Mouse (Mus musculus): Measurements from ENCODE around the gene Glipr1l3.
"Not testable (repeated sequence)": the region's sequence is repeated elsewhere in the genome, so short reads cannot be mapped to it uniquely, and the experiment has no call there.

Gene Glipr1l3

DNA sequence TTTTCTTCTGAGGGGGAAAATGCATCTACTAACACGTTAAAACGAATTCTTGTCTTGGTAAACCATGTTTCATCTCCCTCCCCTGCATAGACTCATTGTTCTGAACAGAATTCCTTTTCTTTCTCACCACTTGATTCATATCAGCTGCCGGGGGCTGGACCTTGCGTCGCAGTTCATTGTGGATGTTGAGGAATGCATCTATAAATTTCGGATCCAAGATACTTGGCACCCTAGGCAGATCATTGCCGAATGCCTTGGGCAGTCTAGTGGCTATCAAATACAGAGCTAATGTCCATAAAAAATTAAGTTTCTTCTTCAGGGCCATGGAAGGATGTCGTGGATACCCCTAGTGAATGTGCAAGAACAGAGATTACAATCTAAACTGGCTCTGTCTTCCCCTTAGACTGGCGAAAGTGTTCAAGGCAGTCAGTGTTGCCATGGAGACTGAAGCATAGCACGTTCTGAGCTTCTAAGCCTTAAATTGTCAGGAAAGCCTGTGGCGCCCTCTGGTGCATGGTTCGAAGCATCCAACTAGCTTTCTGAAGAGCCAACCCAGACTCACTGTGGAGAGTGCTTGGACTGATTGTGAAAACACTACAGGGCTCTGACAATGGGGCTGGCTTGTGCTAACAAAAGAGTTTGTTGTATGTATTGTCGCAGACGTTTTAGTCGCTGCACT is at the start of gene Glipr1l3:
Gene Glipr1l3, minus strand, starts transcription at position 446 of the 679 bp plus-strand sequence.
- peak; percentile 77 for DNase-seq

DNA sequence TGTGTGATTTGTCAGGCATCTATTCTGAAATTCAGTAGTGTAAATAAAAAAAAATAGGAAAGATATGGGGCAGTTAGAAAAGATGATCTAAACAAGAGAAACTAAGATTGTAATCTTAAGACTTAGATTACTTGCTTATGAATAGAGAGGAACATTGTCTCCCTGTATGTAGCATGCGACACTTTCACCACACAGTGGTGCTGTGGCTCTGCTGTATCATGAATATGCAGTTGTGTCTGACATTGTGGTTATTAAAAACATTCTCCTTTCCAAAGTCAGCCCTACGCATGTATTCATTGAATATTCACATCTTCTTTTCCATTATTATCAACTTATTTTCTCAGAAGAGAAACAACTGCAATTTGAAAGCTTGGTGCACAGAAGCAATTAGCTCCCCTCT is 43.3 kb upstream of the Glipr1l3 start:
- peak; percentile 14 for DNase-seq

DNA sequence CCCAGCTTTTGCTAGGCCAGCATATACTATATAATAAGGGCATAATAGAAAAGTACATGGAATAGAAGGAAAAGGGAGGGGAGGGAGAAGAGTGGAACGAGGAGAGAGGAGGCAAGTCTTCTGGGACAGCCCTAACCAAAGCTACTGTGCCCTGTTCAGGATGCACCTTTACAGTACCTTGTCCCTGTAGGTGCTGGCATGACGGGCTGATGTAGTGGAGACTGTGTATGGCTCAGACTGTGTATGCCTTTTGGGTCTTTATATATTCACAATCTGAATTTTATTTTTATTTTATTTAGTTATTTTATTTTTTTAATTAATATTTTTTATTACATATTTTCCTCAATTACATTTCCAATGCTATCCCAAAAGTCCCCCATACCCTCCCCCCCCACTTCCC is 33.8 kb upstream of the Glipr1l3 start:
- not testable (repeated sequence) for DNase-seq

DNA sequence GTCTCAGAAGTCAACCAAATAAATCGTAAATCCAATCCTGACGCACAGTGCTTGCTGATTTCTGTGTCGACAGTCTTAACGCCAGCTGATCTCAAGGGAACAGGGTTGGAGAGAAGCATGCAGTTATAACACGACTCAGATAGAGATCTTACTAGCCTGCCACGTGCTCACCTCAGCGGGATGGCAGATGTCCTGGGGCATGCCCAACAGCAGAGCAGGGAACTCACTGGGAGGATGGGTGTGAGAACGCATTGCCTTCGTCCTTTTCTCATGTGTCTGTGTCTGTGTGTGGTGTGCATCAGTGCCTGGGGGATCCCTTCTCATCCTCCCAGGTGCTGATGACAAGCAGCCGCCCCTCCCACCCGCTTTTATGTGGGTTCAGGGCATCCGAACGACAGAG is 16.9 kb upstream of the Glipr1l3 start:
- DNase-seq: not testable (repeated sequence)

DNA sequence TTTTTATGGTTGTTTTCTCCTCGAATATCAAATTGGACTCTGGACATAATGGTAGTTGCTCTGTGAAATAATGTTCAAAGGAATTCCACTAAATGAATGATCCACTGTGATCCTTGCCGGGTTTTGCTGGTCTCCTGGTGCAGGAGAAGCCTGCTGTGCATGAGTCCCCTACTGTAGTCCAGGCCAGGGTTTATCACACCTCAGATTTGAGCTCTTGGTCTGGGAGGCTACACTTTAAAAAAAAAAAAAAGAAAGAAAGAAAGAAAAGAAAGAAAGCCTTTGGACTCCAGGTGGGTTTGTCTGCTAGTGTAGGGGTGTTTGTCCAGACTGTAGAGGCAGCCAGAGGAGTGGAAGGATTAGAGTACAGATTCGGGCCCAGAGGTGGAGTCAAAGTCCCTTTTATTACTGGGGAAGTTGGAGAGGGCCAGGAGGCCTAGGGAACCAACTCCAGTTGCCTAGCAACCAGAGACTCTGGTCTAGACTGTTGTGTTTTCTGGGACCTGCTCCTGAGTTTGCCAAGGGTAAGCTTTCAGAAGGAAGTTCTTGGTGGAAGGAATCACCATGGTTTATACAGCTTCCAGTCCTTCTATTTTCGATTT is 3.1 kb upstream of the Glipr1l3 start, which contains the start of gene Caps2:
Gene Caps2, plus strand, starts transcription at position 454 of the 599 bp plus-strand sequence.
- DNase-seq: peak; percentile 25

DNA sequence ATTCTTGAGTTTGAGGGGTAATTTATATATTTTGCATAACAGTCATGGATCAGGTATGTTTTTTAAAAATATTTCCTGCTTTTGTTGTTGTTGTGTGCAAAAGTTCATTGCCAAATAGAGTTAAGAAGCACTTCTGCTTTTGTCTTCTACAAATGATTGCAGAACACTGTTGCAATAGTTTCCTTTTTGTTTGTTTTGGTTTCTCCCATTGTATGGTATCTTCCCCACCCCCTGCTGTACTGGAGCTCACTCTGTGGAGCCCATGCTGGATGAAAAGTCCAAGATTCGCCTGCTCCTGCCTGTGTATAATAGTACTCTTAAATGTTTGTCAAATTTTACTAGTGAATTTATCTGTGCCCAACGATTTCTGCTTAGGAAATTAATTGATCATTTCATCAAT is 20.3 kb downstream of the Glipr1l3 start:
- DNase-seq: peak; percentile 2

DNA sequence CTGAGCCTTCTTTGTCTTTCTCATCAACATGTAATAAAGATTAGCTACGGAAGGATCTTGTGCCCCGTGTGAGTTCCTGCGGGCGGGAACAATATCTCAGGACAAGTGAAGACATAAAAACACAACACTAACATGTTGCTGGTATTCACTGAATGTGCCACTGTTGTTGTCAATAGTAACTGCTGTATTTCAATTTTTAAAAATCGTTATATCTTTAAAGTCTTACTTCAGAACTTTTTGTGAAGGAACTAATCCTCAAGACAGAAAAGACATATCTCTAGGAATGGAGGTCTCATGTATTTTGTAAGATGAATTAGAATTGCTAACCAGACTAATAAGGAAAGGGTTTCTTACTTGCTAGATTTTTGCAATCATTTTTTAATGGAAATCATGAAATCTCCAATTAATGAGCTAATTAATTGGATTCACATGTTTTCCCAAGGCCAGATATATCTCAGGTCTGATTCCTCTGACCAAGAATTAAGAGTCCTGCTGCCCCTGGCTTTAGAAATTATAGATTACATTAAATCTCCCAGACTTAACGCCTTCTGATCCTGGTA is 21.2 kb downstream of the Glipr1l3 start:
- no peak for DNase-seq

DNA sequence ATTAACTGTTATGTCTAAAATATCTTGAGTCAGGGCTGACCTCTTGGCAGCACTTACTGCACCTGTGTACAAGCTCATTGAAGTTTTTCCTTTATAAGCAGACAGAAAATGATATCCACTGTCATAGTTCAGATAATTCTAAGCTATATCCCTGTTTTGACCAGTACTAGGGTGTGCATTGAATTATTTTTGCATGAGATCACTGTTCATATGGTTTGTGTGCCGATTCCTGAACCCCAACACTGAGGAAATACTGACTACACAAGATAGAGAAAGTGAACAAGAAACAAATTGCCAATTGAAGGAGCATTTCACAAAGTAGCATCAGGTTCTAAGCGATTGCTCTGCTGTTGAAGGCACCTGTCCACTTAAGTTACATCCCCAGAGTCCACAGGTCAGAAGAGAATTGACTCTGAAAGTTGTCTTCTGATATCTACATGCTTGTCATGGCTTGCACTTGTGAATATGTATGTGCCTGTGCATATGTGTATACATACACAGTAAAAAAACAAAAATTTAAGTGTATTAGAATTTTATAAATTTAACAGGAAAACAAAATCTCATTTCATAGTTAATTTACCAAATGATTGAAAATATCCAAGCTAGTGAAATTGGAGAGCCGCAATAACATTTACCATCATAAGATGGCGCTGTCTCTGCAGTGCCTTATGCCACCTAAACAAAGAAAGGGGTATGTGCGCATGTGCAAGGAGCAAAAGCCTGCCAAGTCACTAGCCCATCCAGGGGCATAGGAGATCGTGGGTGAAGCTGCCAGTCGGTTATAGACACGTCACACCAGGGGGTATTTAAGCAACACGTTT is 21.9 kb downstream of the Glipr1l3 start:
- DNase-seq: peak; percentile 60

DNA sequence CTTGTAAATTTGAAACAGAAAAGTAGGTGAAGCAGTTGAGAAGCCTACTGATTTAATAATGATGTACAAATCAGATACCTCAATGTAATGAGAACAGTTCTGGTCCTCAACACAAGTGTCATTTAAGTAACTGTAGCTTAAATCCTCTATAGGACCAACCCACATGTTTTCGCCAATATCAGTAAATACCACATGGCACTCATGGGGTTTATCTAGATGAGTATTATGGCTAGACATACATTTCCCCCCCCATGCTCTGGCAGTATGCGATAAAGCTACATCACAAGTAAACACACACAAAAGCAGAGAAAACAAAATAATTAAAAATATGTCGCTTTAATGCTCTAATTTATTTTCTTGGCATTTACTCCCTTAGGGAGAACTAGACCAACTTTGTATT is 27.9 kb downstream of the Glipr1l3 start:
- no peak for DNase-seq

DNA sequence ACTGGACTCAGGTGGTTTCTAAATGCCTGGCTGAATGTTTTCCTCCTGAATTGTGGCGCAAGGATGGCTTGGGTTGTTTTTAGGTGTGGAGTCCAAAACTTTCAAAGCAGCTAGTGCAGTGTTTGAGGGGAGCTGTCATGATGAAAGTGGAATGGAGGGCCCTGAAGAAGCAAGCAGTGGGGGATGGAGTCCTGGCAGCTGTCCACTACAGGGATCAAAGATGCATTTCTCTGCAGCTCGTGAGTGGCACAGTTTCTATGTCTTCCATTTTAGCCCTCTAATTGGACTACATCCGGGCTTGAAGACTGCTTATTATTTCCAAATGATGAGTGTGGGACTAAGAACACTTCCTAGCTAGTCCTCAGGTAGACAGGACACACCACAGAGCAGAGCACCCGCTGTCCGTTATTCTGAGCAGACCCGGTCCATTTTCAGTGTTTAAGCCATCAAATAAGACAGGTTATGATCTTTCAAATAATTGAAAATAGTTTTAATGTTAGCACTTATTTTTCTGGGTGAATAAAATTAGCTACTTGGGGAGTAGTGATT is 32.4 kb downstream of the Glipr1l3 start:
- DNase-seq: not testable (repeated sequence)

DNA sequence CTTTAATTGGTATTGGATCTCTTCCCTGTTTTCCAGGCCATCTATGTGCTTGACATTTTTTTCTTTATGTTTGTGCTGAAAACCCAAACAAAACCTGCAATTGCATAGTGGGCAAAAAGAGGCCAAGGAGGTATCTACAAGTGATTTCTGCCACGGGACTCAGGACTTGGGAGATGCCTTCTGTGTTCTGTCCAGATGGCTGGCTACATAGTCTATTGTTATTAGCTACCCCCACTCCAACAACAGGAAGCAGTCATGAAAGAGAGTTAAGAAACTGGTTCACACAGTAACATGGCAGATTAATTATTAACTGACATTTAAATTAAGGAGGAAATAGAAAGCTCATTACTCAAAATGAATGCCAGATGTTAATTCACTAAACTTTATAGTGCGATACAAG is 35.0 kb downstream of the Glipr1l3 start:
- DNase-seq: not testable (repeated sequence)

DNA sequence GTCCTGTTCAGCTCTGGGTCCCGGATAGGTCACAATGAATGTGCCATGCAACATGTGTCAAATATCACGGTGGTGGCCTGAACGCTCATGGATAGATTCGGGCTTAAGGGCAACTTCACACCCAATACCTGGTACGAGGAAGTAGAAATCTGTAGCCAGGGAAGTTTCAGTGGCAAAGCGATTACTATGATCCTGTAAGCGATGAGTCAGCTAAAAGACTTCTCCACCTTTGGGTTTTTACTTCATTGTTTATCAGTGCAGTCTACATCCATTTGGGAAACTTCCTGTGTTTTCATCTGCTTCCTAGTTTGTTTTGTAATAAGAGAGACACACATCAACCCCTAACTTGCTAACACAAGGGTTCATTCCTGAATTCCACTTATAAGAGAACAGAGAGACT is 49.7 kb downstream of the Glipr1l3 start:
- no peak for DNase-seq

DNA sequence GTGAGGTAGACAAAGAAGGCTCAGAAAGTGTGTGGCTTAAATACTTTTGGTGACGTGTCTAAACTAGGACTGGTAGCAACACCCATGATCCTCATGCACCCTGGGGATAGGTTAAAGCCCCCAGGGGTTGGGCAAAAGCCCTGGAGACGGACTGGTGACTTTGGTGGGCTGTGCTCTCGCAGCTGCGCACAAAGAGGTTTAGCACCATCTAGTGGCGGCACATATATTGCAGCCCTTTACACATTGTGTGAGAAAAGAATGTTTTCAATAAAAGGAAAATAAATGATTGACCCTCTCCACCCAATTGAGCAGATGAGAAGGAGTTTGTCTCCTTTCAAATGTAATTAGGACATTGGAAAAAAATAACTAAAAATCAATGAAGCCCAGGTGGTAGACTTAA is 54.3 kb downstream of the Glipr1l3 start:
- peak; percentile 74 for DNase-seq

Data from lung, postnatal 36 days (tissue).